Mouse (Mus musculus) mouse trophoblast stem cell (cell line): Measurements from ENCODE around the gene Sh2d3c.

Experiments
- in situ Hi-C, 2 experiments: fragments of 300-500 bp; cut with MseI, MboI; formaldehyde crosslinking; loops; 2 replicates in 1 of 2; 3 replicates in 1 of 2; pipeline ENCODE4 v1.15.1; 2025

Sh2d3c gene

DNA sequence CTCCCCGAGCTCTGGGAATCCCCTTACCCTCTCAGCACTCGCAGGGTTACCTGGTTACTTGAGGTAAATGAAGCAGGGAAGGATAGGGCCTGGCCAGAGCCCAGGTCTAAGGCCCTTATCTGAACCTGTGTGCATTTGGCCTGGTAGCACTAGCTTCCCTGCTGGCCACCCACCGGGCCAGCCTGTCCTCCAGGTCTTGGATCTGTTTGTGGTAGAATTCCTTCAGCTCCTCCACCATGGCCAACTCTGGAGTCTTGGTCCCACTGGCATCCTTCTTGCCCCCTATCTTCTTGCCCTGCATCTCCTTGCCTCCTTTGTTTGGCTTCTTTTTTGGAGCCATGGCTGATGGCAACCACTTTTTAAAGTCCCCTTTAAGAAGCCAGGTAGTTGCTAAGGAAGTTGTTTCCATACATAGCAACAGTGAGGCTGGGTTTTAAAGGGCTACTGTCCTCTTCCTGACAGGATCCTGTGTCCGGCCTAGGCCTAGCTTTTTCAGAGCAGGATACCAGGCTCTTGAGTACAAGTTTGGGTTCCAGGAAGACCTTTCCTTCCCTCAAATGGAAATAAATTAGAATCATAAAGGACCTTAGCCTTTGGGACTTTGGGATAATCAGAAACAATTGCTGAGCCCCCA, 63.3 kb downstream of the Sh2d3c start, which contains the start of gene Cfap157:
Gene Cfap157, minus strand, starts transcription at position 381 of the 634 bp plus-strand sequence.
- in situ Hi-C loops, result no loop called here

DNA sequence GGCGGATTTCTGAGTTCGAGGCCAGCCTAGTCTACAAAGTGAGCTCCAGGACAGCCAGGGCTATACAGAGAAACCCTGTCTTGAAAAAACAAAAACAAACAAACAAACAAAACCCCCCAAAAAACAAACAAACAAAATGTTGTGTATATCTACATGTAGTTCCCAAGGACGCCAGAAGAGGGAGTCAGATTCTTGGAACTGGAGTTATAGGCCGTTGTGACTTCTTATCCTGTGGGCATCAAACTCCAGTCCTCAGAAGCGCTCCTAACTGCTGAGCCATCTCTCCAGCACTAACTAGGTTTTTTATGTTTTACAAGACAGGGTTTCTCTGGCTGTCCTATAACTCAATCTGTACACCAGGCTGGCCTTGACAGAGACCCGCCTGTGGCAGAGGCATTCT, 66.3 kb downstream of the Sh2d3c start:
- in situ Hi-C loops, result no loop called here

DNA sequence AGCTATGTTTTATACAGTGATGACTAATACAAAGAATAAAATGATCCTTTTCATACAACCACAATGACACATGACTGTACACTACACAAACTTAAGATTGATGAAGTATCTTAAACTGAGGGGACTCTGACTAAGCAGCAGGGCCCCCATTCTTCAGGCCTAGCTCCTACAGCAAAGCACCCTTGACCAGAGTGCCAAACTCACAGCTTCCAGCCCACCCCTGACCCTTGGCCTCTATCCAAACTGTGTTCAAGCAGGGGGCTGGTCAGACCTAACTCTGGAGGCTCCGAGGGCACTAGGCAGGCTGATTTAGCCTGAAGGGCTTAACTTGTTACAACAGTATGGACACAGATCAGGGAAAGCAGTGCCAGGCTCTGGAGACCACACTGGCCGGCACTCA, 67.7 kb downstream of the Sh2d3c start:
- in situ Hi-C loops, result no loop called here

DNA sequence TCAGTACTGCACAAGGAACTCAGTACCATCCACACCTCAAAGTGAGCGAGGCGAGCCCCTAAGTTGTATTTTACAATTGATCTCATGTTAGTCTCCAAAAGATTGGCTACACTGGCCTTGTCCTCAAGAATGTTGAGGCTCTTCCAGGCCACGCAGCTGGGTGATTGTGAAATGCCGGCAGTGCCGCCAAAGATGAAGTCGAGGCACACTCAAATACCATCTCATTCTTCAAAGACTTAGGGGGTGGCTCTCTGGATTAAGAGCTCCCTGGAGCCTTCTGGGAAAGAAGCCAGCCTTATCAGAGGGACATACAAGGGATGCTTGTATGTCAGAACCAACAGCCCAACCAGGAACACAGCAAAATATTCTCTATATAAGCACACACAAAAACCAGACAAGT, 70.4 kb downstream of the Sh2d3c start:
- in situ Hi-C loops, result loop anchor here in 1 of 2 experiments (10.0 kb wide), 1 partner anchor 54 kb away; the partner anchor contains the start of gene Stxbp1

DNA sequence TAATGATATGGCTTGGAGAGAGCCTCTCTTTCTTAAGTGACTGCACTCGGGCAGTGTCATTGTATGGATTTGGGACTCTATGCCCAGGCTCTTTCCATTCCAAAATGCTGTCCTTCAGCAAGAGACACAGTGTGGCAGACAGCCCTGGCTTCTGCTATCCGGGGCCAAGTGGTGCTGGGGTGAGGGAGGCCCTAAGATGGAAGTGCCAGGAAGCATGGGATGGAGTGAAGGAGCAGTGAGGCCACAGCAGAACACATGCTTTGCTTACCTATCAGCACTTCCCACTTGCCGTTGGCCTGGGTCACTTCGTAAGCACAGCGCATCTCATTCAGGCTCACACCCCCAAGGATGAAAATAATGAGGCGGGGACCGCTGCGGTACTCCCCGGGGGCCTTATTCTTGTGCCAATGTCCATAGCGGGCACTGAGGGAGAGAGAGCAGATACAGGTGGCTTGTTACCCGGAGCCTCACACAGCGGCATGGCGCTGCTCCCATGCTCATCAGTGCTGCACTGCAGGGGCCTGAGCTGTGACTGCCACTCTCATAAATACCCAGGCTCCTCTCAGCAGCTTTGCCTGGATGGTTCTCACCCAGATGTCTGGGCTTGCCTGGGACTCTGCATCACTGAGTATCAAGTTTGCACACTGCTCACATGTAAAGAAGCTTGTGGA, 75.0 kb downstream of the Sh2d3c start:
- in situ Hi-C loops, result loop anchor here in 1 of 2 experiments (10.0 kb wide), 1 partner anchor 49 kb away; the partner anchor contains the start of gene Stxbp1

DNA sequence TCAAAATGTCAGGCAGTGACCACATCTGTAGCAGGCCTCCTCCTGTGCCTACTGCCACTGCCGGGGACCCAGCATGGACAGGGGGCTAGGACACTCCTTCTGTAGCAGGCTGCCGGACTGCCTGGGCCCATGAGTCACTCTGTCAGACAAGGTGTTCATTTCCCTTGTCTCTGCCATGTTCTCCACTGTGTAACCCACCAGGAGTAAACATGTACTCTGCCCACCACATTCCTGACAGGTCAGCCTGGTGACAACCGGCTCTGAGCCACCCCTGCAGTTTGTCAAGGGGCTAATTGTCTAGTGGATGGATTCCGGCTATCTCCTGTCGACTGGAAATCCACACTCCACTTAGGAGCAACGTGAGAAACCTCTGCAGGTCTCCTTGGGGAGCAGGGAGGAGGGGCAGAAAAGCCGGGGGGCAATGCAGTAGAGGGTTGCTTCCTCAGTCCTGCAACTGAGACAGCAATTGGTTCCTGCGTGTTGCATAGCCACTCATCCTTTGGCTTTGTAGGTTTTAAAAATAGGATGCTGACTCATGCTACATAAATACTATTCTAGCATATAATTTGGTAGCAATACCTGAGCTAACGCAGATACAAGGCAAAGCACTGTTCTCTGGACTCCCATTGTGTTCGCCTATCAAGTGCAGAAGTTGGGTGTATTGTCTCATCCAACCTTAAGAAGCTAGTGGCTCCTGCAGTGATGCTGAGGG, 77.6 kb downstream of the Sh2d3c start:
- in situ Hi-C loops, result loop anchor here in 1 of 2 experiments (10.0 kb wide), 1 partner anchor 46 kb away; the partner anchor contains the start of gene Stxbp1
